Mouse (Mus musculus) small intestine, adult 2 months (tissue): ENCODE results near the gene Chsy1.

Source experiments
- CTCF ChIP-seq: fragments of 200-500 bp; IDR thresholded peaks from 2 replicates; pipeline ENCODE4 v1.5.1; 2012; ENCODE audit warnings: low read depth, mild to moderate bottlenecking, control low read depth, inconsistent platforms, low read length, moderate library complexity, mixed read lengths; ENCODE audit not compliant: insufficient replicate concordance, insufficient read length; ENCODE audit errors: extremely low read depth
- POLR2A ChIP-seq: fragments of 200-500 bp; IDR thresholded peaks from 2 replicates; pipeline ENCODE4 v1.6.1; 2012; ENCODE audit warnings: low read depth, mild to moderate bottlenecking, control low read depth, inconsistent platforms, low read length, moderate library complexity

DNA sequence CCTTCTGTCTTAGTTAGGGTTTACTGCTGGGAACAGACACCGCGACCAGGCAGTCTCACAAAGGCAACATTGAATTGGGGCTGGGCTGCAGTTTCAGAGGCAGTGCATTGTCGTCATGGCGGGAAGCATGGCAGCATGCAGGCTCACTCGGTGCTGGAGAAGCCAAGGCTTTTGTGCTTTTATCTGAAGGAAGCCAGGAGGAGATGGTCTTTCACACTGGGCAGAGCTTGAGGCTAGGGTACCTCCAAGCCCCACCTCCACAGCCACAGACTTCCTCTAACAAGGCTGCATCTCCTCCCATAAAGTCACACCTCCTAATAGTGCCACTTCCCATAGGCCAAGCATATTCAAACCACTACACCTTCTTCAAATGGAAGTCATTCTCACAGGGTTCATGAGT is 50.6 kb downstream of the Chsy1 start:
- TF ChIP-seq CTCF (no peak), POLR2A (no peak)
